Mouse (Mus musculus): ENCODE results near the gene Clptm1. TPM values are rescaled to one million over a fixed set of nuclear protein-coding genes. Genes with fewer than 3 reads are reported as not detected.

The Clptm1 gene
- polyA plus RNA-seq, 1 experiment from 2014 or later: 40.3 TPM

GRCm38 (mm10) chr7:19682979-19683378 is 18.1 kb upstream of the Clptm1 start:
- peak overlapping the region; percentile 98 for H3K27ac ChIP-seq (ENCODE audit: low read depth)
- H3K9ac ChIP-seq (replicated peaks): peak overlapping the region; percentile 44
- WGBS (ENCODE audit: insufficient replicate concordance): 50% methylated on average over 3 of the region's 3 CpGs

GRCm38 (mm10) chr7:19681202-19681694 is 16.4 kb upstream of the Clptm1 start, which contains the start of the genes Gm44805 and Apoc4:
Gene Gm44805, minus strand, starts transcription at chr7:19681423.
Gene Apoc4, minus strand, starts transcription at chr7:19681479.
- TF ChIP-seq EP300 (IDR thresholded peaks at IDR 0.05; ENCODE audit: low read depth): no peak
- TF ChIP-seq CTCF (IDR thresholded peaks at IDR 0.05; ENCODE audit: low read depth): no peak
- H3K4me2 ChIP-seq (ENCODE audit: low read depth, low read length): peak within 1 kb of the TSS; percentile 62
- H3K27me3 ChIP-seq (ENCODE audit: insufficient read depth, low read length): no peaks in the 10 kb centered on the region
- DNase-seq: peak; percentile 80
- 43% methylated on average over 8 of the region's 8 CpGs for WGBS (ENCODE audit: insufficient replicate concordance)
- no peaks in the 10 kb centered on the region for H3K9me3 ChIP-seq (ENCODE audit: low read length)
- ATAC-seq: peak; percentile 59
- peak within 1 kb of the TSS; percentile 98 for H3K27ac ChIP-seq (ENCODE audit: low read depth)
- H3K4me1 ChIP-seq (ENCODE audit: insufficient read depth): peaks cover 44% of the 10 kb centered on the region
- H3K36me3 ChIP-seq (replicated peaks; ENCODE audit: insufficient read depth, low read length): no peaks in the 10 kb centered on the region
- peak within 1 kb of the TSS; percentile 62 for H3K9ac ChIP-seq (replicated peaks)
- H3K4me3 ChIP-seq (ENCODE audit: low read depth, low read length): peak within 1 kb of the TSS; percentile 29

More at GRCm38 (mm10) chr7:19682979-19683378, 18.1 kb upstream of the Clptm1 start:
- TF ChIP-seq EP300 (IDR thresholded peaks at IDR 0.05; ENCODE audit: low read depth) (no peak), CTCF (IDR thresholded peaks at IDR 0.05; ENCODE audit: low read depth) (no peak)
- H3K27me3 ChIP-seq (ENCODE audit: insufficient read depth, low read length): no peaks in the 10 kb centered on the region
- H3K4me3 ChIP-seq (ENCODE audit: low read depth, low read length): no peak overlapping the region
- H3K4me2 ChIP-seq (ENCODE audit: low read depth, low read length): no peak overlapping the region
- H3K36me3 ChIP-seq (replicated peaks; ENCODE audit: insufficient read depth, low read length): no peaks in the 10 kb centered on the region
- no peak for ATAC-seq
- H3K9me3 ChIP-seq (ENCODE audit: low read length): no peaks in the 10 kb centered on the region
- H3K4me1 ChIP-seq (ENCODE audit: insufficient read depth): peaks cover 37% of the 10 kb centered on the region
- DNase-seq: no peak

- WGBS (ENCODE audit: insufficient replicate concordance): 54% methylated on average over 2 of the region's 2 CpGs
- no peak for TF ChIP-seq EP300 (IDR thresholded peaks at IDR 0.05; ENCODE audit: low read depth)
- no peak for TF ChIP-seq CTCF (IDR thresholded peaks at IDR 0.05; ENCODE audit: low read depth)
- peak overlapping the region; percentile 98 for H3K27ac ChIP-seq (ENCODE audit: low read depth)
These were observed 15.9 kb upstream of the Clptm1 start for GRCm38 (mm10) chr7:19680702-19681101.

DNA sequence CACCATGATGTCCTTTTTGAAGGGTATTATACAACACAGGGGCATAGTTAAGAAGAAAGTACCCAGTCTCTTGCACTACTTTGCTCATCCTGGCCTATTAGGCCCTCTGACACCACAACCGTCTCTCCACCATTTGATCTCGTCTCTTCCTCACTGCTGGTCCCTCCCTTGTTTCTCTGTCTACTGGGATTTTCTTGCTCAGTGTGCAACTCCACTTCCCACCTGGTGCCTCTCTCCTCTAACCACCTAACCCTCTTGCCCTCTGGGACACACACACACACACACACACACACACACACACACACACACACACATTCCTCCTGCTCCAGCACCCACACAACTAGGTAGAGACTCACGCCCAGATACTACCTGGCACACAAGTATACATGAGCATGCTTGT is 14.1 kb upstream of the Clptm1 start:
- ATAC-seq (no peak), DNase-seq (no peak)
- 68% methylated on average over 3 of the region's 3 CpGs for WGBS (ENCODE audit: insufficient replicate concordance)
- Histone ChIP-seq H3K9me3 (ENCODE audit: low read length) (no peaks in the 10 kb centered on the region), H3K4me2 (ENCODE audit: low read depth, low read length) (peak overlapping the region; percentile 62), H3K27me3 (ENCODE audit: insufficient read depth, low read length) (no peaks in the 10 kb centered on the region), H3K4me1 (ENCODE audit: insufficient read depth) (peaks cover 28% of the 10 kb centered on the region), H3K36me3 (replicated peaks; ENCODE audit: insufficient read depth, low read length) (no peaks in the 10 kb centered on the region), H3K4me3 (ENCODE audit: low read depth, low read length) (peak overlapping the region; percentile 20), H3K27ac (ENCODE audit: low read depth) (peak overlapping the region; percentile 98), H3K9ac (replicated peaks) (peak overlapping the region; percentile 62)
- TF ChIP-seq EP300 (IDR thresholded peaks at IDR 0.05; ENCODE audit: low read depth): no peak
- TF ChIP-seq CTCF (IDR thresholded peaks at IDR 0.05; ENCODE audit: low read depth): no peak

More at GRCm38 (mm10) chr7:19680702-19681101, 15.9 kb upstream of the Clptm1 start:
- no peaks in the 10 kb centered on the region for H3K36me3 ChIP-seq (replicated peaks; ENCODE audit: insufficient read depth, low read length)
- H3K9me3 ChIP-seq (ENCODE audit: low read length): no peaks in the 10 kb centered on the region
- peaks cover 39% of the 10 kb centered on the region for H3K4me1 ChIP-seq (ENCODE audit: insufficient read depth)
- H3K27me3 ChIP-seq (ENCODE audit: insufficient read depth, low read length): no peaks in the 10 kb centered on the region
- peak overlapping the region; percentile 62 for H3K9ac ChIP-seq (replicated peaks)
- H3K4me2 ChIP-seq (ENCODE audit: low read depth, low read length): peak overlapping the region; percentile 62
- ATAC-seq (peak; percentile 12; the same call in 1 of the 2 replicates), DNase-seq (no peak)
- peak overlapping the region; percentile 29 for H3K4me3 ChIP-seq (ENCODE audit: low read depth, low read length)

DNA sequence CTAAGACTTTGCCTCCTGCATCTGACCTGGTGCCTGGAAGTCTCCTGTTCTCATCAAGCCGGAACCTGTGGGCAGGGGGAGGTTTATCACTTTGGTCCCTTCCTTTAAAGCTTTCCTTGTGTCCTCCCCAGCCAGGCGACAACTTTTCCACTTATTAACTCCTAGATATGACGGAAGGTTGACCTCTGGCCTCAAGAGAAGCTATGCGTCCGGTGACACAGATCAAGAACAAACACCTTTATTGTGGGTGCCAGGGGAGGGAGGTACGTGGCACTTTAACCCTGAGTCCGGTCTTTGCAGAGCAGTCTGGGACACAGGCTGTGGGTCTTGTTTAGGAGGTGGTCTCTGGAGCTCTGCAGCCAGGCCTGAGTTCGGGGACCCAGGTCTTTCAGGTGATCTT is 13.0 kb upstream of the Clptm1 start, which contains the start of gene Apoc2:
Gene Apoc2, minus strand, starts transcription at position 70 of the 400 bp plus-strand sequence.
- Histone ChIP-seq H3K4me1 (ENCODE audit: insufficient read depth) (peaks cover 20% of the 10 kb centered on the region), H3K4me2 (ENCODE audit: low read depth, low read length) (peak within 1 kb of the TSS; percentile 62), H3K36me3 (replicated peaks; ENCODE audit: insufficient read depth, low read length) (no peaks in the 10 kb centered on the region), H3K27me3 (ENCODE audit: insufficient read depth, low read length) (no peaks in the 10 kb centered on the region), H3K27ac (ENCODE audit: low read depth) (peak within 1 kb of the TSS; percentile 98), H3K9me3 (ENCODE audit: low read length) (no peaks in the 10 kb centered on the region), H3K9ac (replicated peaks) (peak within 1 kb of the TSS; percentile 62), H3K4me3 (ENCODE audit: low read depth, low read length) (peak within 1 kb of the TSS; percentile 20)
- ATAC-seq (peak; percentile 53), DNase-seq (peak; percentile 42)
- 47% methylated on average over 8 of the region's 8 CpGs for WGBS (ENCODE audit: insufficient replicate concordance)
- TF ChIP-seq CTCF (IDR thresholded peaks at IDR 0.05; ENCODE audit: low read depth) (no peak), EP300 (IDR thresholded peaks at IDR 0.05; ENCODE audit: low read depth) (peak; percentile 68)

DNA sequence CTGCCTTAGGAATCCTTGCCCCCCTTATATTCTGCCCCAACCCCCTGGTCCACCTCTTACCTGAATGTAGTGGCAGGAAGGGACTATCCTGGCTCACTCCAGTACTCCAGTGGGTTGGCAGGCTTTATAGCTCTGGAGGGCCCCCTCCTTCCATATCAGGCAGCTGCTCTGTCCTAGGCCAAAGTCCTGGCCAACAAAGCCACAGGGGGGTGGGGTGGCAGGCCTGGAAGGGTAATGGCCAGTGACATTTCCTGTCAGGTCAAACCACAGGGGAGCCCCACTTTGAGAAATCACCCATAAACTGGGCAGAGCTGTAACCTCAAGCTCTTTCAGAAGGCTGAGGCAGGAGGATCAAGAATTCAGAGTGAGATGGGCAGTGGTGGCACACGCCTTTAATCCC is 11.8 kb upstream of the Clptm1 start:
- peak; percentile 52 for ATAC-seq
- Histone ChIP-seq H3K4me1 (ENCODE audit: insufficient read depth) (peaks cover 13% of the 10 kb centered on the region), H3K36me3 (replicated peaks; ENCODE audit: insufficient read depth, low read length) (no peaks in the 10 kb centered on the region), H3K9ac (replicated peaks) (peak overlapping the region; percentile 33), H3K27ac (ENCODE audit: low read depth) (peak overlapping the region; percentile 98), H3K9me3 (ENCODE audit: low read length) (no peaks in the 10 kb centered on the region), H3K4me3 (ENCODE audit: low read depth, low read length) (no peak overlapping the region), H3K27me3 (ENCODE audit: insufficient read depth, low read length) (no peaks in the 10 kb centered on the region), H3K4me2 (ENCODE audit: low read depth, low read length) (peak overlapping the region; percentile 48)
- 74% methylated on average over 1 of the region's 1 CpGs for WGBS (ENCODE audit: insufficient replicate concordance)
- peak; percentile 62 for DNase-seq
- TF ChIP-seq CTCF (IDR thresholded peaks at IDR 0.05; ENCODE audit: low read depth) (no peak), EP300 (IDR thresholded peaks at IDR 0.05; ENCODE audit: low read depth) (0 out of 2 replicates have a peak, but pooled peaks have one; percentile 6)
